Mouse (Mus musculus) megakaryocyte-erythroid progenitor cell, adult 5-6 weeks (primary cell): Measurements from ENCODE around the gene Zfp618. TPM values are rescaled to one million over a fixed set of nuclear protein-coding genes. Genes with fewer than 3 reads are reported as not detected.

Experiments
- ATAC-seq: replicated peaks from 2 replicates; pipeline ENCODE4 v1.8.0; 2016; ENCODE audit warnings: mild to moderate bottlenecking, inconsistent platforms; ENCODE audit not compliant: severe bottlenecking, poor library complexity, low FRiP score, low TSS enrichment
- total RNA-seq, 2 experiments: library from RNA; stranded (forward) in 1 of 2; stranded (reverse) in 1 of 2; fragments of 200-1000, 215-1000 nt in 1 of 2; fragments of >200 nt in 1 of 2; fragmentation: Nextera tagmentation in 1 of 2; gene quantifications; 2 replicates each; pipeline ENCODE4 v1.2.3; 2014 to 2017

Gene Zfp618
- 1.4 TPM in 1 of 2 replicates, not detected in the other for total RNA-seq (2014; fragmentation: Nextera tagmentation)
- total RNA-seq (2017) = not detected in 2 replicates

DNA sequence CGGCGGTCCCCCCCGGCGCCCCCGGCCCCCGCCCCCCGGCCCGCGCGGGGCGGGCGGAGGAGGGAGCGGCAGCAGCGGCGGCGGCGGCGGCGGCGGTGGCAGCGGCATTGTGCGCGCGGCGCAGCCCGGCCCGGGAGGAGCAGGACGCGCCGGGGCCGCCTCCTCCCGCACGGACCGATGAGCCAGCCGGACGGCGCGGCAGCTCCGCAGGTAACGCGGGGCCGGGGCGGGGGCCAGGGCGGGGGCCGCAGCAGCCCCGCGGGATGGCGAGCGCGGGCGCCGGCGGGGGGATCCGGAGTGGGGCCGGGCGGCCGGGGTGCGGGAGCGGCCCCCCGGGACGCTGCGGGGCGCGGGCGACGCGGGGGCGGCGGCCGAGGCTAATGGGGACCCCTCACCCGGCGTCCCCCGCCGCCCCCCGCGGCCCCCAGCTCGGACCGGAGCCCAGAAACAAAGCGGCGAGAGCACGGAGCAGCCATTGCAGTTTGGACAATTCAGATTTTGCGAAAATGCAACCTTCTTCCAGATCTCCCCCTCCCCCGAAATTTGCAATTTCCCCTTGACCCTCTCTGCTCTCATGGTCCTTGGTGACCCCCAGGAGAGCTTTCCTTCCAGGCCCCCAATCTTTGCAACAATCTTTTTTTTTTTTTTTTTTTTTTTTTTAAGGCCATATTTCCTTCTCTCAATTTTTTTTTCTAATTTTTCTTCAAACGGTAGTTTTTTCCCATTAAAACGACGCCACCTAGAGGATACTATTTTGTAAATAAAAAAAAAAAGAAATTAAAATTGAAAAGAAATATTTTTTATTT, at the start of gene Zfp618:
Gene Zfp618 (plus strand): TSS at position 77 of the 806 bp plus-strand sequence.
- no peak for ATAC-seq

DNA sequence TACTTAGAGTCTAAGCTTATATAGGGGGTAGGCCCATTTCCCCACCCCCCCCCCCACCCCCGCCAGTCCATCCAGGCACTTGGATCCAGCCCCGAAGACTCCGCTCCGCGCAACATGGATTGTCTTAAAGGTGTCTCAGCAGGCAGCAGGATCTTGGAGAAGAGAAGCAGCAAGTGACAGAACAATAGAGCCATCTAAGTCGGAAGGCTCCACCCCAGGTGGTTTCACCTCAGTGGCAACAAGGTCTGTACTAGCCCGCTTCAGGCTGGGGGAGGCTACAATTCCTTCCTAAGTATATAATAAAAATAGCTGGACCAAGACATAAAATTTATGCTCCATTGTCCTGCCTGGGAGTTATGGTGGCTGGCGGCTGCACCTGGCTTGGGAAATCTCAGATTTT, 48.3 kb upstream of the Zfp618 start:
- no peak for ATAC-seq

DNA sequence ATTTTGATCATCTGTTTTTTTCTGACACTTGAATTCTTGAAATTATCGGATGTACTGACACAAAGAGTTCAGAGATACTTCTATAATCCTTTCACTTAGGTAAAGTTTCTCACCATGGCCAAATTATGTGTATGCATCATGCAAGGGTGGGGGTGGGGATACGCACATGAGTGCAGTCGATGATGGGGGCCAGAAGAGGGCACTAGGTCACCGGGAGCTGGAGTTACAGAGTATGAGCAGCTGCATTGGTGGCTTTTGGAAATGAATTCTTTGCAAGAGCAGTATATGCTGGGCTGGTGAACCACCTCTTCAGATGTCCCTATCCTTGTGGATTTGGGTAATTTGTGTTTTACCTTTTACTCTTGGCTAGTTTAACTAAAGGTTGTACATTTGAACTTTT, 31.6 kb upstream of the Zfp618 start:
- ATAC-seq = no peak

DNA sequence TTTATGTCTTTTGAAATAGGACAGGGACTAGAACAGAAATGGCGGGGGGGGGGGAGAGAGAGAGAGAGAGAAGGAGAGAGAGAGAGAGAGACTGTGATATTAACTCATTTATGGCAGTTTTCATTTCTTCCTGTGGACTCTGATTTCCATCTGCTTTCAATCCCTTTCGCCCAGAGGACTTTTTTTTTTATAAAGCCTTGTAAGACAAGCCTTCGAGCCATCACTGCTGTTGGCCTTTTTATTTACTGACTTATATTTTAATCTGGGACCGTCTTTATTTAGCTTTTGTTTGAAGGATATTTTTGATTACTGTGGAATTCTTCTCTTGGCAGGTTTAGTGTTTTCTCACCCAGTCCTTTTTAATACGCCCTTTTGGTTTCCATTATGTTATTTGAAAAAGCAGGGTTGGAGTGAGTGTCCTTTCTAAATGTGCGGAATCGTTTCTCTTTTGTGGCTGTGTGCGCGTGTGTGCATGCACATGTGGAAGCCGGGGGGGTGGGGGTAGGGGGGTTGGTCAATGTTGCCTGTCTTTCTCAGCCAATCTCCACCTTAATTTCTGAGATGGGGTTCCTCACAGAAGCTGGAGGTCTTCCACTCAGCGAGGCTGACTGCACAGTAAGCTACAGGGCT, 29.7 kb upstream of the Zfp618 start:
- ATAC-seq = no peak

DNA sequence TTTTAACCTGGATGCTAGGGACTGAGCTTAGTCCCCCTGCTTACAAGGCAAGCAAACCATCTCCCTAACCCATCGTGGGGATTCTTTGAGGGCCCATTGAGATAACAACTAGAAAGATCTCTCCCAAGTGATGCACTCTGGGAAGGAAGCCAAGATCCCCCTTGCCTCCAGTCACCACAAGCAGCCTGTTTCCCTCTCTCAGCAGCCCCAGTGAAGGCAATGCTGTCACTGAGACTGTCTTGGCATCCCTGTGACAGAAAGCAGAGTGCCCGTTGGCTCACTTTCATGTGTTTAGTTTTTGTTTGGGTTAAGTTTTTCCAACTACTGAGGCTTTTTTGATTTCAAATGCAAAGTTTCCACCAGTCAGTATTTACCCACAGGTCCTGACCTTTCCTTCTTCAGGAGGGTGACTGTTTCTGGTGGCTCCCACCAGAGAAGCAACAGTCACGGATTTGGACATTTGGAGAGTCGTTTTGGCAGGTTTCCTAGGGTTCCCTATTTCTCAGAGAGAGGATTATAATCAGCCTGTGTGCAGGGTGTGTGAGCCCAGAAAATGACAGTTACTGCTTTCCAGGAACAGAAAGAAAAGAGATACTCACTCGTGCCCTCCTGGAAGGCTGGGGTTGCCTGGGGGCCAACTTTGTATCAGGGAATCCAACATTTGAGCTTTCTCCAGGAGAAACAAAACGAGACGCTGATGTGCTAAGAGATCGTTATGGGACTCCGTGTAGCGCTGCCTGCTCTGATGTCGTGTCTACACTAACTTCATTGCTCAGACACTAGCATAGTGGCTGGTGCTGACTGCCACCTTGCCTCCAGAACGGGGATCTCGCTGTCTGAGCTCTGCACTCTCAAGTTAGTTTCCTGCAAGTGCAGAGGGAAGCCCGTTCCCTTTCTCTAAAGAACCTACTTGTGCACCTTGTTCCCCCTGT, 23.1 kb upstream of the Zfp618 start:
- no peak for ATAC-seq

DNA sequence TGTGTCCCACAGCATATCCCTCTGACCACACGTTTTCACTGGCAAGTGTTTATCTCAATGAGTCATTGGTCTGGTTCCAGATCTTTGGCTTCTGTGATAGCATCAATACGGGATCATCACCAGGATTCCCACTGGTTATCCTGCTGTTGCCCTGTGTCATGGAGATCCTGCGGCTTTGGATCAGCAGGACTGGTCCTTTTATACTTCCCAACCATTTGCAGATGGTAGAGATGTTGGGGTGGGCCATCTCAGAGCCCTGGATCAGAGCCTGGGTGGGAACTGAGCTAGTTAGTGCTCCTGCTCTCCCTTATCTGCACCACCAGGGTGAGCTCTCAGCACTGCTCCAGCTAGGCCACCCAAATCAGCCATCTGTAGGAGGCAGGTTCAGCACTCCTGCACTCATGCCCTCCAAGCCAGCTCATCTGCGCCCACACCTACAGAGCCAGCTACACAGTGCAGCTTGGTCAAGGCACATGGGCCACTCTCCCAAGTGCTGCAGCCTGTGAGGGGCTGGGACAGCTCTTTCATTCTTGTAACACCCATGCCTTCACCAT, 21.0 kb upstream of the Zfp618 start:
- no peak for ATAC-seq

DNA sequence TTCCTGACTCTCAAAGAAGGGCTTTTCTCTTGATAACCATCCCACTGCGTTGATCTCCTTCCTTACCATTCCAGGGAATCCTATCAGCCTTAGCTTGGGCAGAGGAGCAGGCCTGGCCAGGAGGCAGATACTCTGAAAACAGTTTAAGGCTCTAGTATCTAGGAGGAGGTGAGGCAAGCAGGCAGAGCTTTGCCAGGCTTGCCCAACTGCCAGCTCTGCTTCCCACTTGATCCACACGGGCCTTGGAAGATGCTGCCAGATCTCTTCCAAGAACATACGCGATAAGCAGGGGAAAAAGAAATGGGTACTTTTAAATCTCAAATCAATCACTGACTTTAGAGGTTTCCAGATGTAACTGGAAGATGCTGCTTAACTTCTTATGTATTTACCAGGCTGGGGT, 1.6 kb upstream of the Zfp618 start:
- ATAC-seq = no peak

DNA sequence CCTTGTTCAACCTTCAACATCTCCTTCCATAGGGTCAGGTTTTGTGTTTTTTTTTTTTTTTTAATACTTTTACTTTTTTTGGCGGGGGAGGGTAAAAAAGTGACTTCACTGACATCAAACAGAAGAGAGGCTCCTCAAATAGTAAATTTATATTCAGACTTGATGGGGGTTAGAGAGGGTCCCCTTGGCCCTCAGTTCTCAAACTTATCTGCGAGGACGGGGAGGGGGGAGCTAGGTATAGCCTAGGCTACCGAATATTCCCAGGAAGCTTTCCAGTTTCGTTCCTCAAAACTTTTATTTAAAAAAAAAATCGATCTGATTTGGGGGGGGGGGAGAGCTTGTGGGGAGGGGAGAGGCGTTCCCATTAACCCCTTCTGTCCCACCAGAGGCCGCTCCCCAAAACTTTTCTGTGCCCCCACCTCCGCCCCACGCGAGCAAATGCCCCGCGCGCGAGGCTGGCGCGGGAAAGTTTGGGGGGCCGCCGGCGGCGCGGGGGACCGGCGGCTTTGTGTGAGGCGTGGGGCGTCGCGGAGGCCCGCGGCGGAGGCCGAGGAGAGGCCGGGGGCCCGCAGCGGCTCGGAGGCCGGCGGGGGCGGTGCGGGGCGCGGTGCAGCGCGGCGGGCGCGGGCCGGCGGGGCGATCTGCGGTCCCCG, 403 bp upstream of the Zfp618 start:
- no peak for ATAC-seq

DNA sequence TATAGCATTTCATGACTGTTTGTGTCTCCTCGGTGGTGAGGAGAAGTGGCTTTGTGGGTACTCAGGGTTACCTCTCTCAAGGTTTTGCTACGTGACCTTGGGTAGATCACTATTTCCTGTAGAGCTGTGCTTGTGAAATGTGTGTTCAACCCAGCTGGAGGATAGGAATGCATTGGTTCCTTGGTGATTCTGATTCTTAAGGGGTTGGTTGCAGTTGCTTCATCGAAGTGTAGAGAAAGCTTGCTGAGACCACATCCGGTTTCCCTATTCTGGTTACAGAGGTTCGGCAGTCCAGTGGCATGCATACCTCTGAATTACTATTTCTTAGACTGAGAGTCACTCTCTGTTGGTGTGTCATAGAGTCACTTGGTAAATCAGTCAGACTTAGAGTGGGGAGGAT, 4.2 kb downstream of the Zfp618 start:
- ATAC-seq = no peak

DNA sequence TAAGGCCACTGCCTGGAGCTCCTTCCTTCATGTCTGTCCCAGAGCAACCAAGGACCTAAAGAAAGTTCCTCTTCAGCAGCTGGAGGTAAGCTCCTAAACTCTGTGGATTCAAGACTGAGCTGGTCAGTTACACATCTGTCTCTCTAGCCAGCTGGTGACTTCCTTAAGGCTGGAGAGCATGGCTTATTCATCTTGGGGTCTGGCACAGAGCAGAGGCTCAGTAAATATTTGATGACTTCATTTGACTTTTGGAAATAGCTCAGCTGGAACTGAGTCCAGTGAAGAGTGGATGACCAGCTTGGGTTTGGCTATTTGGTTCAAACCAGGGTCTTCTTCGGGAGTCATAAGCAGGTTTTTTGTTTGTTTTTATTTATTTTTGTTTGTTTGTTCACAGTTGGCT, 6.6 kb downstream of the Zfp618 start:
- no peak for ATAC-seq

DNA sequence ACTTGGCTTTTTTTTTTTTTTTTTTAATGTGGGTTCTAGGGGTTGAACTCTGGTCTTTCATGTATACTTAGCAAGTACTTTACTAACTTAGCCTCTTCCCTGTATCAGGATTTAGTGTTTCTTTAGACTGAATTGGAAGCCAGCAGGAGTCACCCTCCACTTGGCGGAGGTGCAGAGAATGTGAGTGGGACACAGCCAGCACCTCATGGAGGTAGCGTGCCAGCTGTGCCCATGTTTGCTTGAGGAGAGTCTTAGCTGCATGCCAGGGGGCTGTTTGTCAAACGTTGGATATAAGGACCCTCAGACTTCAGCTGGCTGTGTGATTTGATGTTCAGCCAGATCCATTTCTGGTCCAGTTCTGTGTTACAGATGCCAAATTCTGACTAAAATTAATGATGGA, 7.7 kb downstream of the Zfp618 start:
- ATAC-seq = no peak

DNA sequence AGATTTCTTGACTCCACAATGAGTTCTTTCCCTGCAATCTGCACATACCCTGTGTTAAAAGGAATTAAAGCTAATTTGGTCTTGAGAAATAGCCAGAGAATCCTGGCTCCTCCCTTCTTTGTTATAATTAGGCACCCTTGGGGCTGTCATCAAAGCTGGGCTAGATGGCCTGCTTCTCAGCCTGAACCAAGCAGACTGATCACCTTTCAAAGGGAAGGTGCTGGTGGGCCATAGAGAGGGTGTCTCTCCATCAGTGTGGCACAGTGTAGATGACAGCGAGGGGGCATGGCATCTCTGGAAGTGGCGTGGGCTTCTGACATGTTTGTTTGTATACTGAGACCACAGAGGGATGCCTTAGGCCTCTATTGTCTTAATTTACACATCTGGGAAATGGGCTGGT, 9.5 kb downstream of the Zfp618 start:
- no peak for ATAC-seq

DNA sequence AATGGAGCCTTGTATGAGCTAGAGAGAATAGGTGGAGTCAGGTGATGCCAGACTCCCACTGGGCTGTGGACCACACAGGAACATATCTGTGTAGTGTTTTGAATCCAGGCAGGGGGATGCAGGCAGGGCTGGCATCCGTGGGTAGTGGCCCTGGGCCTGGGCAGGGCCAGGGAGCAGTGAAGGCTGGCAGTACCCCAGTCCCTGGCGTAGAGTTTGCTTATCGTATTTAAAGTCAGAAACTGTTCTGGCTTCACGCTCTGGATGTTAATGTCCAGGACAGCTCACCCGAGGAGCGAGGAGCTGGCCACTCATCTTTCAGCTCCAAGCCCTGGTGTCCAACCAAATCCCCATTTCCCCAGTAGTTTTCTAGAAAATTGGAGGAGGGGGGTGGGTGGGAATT, 10.2 kb downstream of the Zfp618 start:
- no peak for ATAC-seq

DNA sequence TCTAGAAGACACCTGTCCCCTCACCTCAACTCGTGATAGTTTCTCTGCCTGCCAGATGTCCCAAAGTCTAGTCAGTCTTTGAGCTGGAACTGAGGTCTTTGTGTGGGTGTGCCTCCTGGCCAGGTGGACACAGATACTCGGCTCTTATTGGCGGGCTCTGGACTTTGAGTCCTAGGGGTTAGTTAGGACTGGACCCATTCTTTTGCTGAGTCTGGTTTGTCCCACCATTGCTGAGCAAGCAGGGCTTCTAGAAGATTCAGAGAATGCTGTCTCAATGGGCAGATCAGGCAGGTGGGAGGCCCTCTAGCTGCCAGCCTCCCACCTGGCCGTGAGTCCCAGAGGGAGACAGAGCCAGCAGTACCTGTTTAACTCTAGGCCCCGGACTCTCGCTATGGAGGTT, 12.1 kb downstream of the Zfp618 start:
- no peak for ATAC-seq

DNA sequence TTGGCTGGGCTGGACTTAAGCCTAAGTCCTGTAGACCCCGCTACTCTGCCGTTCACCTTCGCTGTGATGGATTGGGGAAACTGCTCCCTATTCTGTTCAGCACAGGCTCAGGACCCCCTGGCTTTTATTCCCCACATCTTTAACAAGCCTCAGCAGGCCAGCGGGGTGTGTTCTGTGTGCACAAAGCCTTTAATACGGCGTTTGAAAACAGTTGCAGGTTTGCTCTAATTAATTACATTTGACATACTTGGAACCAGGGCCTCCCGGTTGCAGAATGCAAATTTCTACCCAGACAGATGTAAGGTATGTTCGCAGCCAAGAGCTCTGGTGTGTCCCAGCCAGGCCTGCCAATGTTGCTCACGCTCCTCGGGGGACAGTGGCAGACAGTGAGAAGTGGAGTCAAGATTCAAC, 13.1 kb downstream of the Zfp618 start:
- ATAC-seq = no peak

DNA sequence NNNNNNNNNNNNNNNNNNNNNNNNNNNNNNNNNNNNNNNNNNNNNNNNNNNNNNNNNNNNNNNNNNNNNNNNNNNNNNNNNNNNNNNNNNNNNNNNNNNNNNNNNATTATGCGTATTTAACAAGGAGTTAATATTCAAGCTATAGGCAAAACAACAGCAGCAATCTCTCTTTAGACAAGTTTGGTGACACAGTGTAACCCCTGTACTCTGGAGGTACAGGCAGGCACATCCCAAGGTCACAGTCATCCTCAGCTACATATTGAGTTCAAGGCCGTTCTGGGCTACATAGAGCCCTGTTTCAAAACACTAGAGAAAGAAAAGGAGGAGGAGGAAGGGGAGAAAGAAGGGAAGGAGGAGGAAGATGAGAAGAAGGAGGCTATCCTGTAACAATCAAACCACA, 16.2 kb downstream of the Zfp618 start:
- no peak for ATAC-seq

DNA sequence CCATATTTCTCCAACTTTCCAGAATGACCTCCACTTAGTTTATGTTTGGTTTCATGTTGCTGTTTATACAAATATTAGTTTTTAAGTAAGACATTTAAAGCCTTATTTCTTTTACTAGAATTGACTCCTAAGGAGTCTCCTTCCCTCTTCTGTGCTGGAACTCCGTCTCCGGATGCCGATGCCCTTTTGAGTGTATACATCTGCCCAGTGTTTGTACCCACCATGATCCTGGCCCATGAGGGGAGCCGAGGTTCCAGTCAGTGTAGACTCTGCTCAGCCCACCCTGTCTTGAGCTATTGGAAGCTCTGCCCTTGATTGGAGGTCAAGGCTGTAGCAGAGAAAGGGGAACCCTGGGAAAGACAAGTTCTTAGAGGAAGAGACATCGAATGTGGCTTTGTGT, 18.2 kb downstream of the Zfp618 start:
- ATAC-seq = no peak

DNA sequence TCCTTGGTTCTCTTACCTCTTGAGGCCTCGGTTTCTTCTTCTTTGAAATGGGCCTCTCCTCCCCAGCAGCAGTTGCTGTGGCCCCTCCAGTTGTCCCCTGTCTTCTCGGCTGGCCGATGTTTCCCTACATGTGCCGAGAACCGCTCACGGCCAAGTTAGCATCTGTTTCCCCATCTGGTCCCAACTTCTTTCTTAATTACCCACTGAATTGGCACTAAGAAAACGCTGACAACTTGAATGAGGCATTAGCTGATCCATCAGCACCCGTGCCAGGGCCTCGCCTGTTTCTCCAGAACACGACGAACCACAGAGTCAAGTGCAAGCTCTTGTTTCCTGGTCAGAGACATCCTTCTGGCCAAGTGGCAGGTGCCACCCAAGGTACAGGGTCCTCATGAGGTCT, 26.0 kb downstream of the Zfp618 start:
- ATAC-seq = no peak

DNA sequence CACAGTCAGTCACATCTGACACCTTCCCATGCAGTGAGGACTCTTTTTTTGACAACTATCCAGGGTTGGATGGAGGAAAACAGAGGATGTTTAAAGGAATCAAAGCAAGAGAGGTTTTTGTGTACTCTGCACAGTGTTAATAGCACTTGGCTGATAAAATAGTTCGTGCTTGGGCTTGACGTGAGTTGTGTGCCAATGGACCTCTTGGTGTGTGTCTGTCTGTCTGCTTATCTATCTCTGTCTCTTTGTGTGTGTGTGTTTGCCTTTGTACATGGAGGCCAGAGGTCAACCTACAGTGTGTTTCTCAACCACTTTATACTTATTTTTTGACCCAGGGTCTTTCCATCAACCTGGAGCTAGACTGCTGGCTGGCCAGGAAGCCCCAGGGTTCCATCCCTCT, 27.8 kb downstream of the Zfp618 start:
- ATAC-seq = no peak
